Mouse (Mus musculus) WW6 (cell line): Measurements from ENCODE around the gene Gm36028.

Experiments
- DNase-seq: peaks from one replicate; pipeline ENCODE4 v3.0.0-alpha.2; 2013; ENCODE audit warnings: low read depth, low spot score

Gm36028 gene

GRCm38 (mm10) chr16:37860213-37860612 lies 733 bp downstream of the Gm36028 start:
- DNase-seq = no peak

- no peak for DNase-seq
Observed at GRCm38 (mm10) chr16:37857495-37857894, 3.5 kb downstream of the Gm36028 start.

- no peak for DNase-seq
Observed at GRCm38 (mm10) chr16:37856327-37856726, 4.6 kb downstream of the Gm36028 start.

GRCm38 (mm10) chr16:37855583-37855982 lies 5.4 kb downstream of the Gm36028 start:
- DNase-seq = no peak

- no peak for DNase-seq
Observed at GRCm38 (mm10) chr16:37854593-37854992, 6.4 kb downstream of the Gm36028 start.

- no peak for DNase-seq
Observed at GRCm38 (mm10) chr16:37854054-37854453, 6.9 kb downstream of the Gm36028 start.

GRCm38 (mm10) chr16:37853279-37853678 lies 7.7 kb downstream of the Gm36028 start:
- DNase-seq = no peak

GRCm38 (mm10) chr16:37851366-37851765 lies 9.6 kb downstream of the Gm36028 start:
- no peak for DNase-seq

- DNase-seq = no peak
Observed at GRCm38 (mm10) chr16:37847081-37847480, 13.9 kb downstream of the Gm36028 start.

- DNase-seq = no peak
Observed at GRCm38 (mm10) chr16:37845202-37845925, 15.6 kb downstream of the Gm36028 start.

- no peak for DNase-seq
Observed at GRCm38 (mm10) chr16:37843740-37844139, 17.2 kb downstream of the Gm36028 start.

GRCm38 (mm10) chr16:37842439-37842838 lies 18.5 kb downstream of the Gm36028 start:
- no peak for DNase-seq

GRCm38 (mm10) chr16:37837571-37837970 lies 23.4 kb downstream of the Gm36028 start:
- DNase-seq = no peak

GRCm38 (mm10) chr16:37831041-37831440 lies 29.9 kb downstream of the Gm36028 start:
- no peak for DNase-seq

- no peak for DNase-seq
Observed at GRCm38 (mm10) chr16:37826286-37826685, 34.7 kb downstream of the Gm36028 start.

- DNase-seq = no peak
Observed at GRCm38 (mm10) chr16:37824778-37825505, 36.0 kb downstream of the Gm36028 start.

GRCm38 (mm10) chr16:37823949-37824348 lies 37.0 kb downstream of the Gm36028 start:
- no peak for DNase-seq

GRCm38 (mm10) chr16:37817986-37818385 lies 43.0 kb downstream of the Gm36028 start:
- no peak for DNase-seq

GRCm38 (mm10) chr16:37814383-37814971 lies 46.5 kb downstream of the Gm36028 start:
- no peak for DNase-seq

GRCm38 (mm10) chr16:37813691-37814382 lies 47.1 kb downstream of the Gm36028 start:
- DNase-seq = no peak

- no peak for DNase-seq
Observed at GRCm38 (mm10) chr16:37812474-37812886, 48.5 kb downstream of the Gm36028 start.

GRCm38 (mm10) chr16:37811874-37812273 lies 49.1 kb downstream of the Gm36028 start:
- no peak for DNase-seq
